Mouse (Mus musculus): ENCODE data around the gene Lama2. TPM values are rescaled to one million over a fixed set of nuclear protein-coding genes. Genes with fewer than 3 reads are reported as not detected.
"Not testable (repeated sequence)": the region's sequence is repeated elsewhere in the genome, so short reads cannot be mapped to it uniquely, and the experiment has no call there.

Lama2 gene
- polyA plus RNA-seq, 1 experiment: 7.6 TPM

GRCm38 (mm10) chr10:26975372-26975771 lies 644.2 kb downstream of the Lama2 start:
- Histone ChIP-seq H3K4me1 (ENCODE audit: control insufficient read depth, insufficient read depth, insufficient read length, low read length) (no peaks in the 10 kb centered on the region), H3K27ac (replicated peaks; ENCODE audit: low read depth, low read length) (no peak overlapping the region), H3K4me3 (ENCODE audit: insufficient read depth, low read depth, low read length) (no peak overlapping the region)

DNA sequence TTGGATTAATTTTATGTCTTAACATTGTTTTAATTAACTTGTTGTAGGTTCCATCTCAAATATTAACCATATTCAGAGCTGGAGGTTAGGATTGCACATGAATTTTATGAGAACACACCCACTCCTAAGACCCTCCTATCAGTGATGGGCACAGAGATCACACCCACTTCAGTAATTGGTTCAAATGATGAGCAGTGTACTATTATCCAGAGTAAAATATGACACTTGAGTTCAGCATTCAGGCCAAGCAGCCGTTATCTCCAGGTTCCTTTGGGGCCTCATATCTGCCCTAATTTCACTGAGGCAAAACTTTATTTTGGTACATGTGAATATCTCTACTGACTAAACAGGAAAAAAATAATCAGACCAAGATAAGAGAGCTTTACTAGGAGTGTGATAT lies 645.3 kb downstream of the Lama2 start:
- no peak overlapping the region for H3K27ac ChIP-seq (replicated peaks; ENCODE audit: low read depth, low read length)
- H3K4me3 ChIP-seq (ENCODE audit: insufficient read depth, low read depth, low read length): no peak overlapping the region
- H3K4me1 ChIP-seq (ENCODE audit: control insufficient read depth, insufficient read depth, insufficient read length, low read length): no peaks in the 10 kb centered on the region

GRCm38 (mm10) chr10:26973575-26973974 lies 646.0 kb downstream of the Lama2 start:
- H3K27ac ChIP-seq (replicated peaks; ENCODE audit: low read depth, low read length): no peak overlapping the region
- no peaks in the 10 kb centered on the region for H3K4me1 ChIP-seq (ENCODE audit: control insufficient read depth, insufficient read depth, insufficient read length, low read length)
- H3K4me3 ChIP-seq (ENCODE audit: insufficient read depth, low read depth, low read length): no peak overlapping the region

- H3K4me1 ChIP-seq (ENCODE audit: control insufficient read depth, insufficient read depth, insufficient read length, low read length): no peaks in the 10 kb centered on the region
- H3K4me3 ChIP-seq (ENCODE audit: insufficient read depth, low read depth, low read length): no peak overlapping the region
- no peak overlapping the region for H3K27ac ChIP-seq (replicated peaks; ENCODE audit: low read depth, low read length)
These were observed 661.0 kb downstream of the Lama2 start for GRCm38 (mm10) chr10:26958513-26958912.

- Histone ChIP-seq H3K4me3 (ENCODE audit: insufficient read depth, low read depth, low read length) (no peak overlapping the region), H3K27ac (replicated peaks; ENCODE audit: low read depth, low read length) (no peak overlapping the region), H3K4me1 (ENCODE audit: control insufficient read depth, insufficient read depth, insufficient read length, low read length) (no peaks in the 10 kb centered on the region)
These were observed 669.1 kb downstream of the Lama2 start for GRCm38 (mm10) chr10:26950448-26950847.

DNA sequence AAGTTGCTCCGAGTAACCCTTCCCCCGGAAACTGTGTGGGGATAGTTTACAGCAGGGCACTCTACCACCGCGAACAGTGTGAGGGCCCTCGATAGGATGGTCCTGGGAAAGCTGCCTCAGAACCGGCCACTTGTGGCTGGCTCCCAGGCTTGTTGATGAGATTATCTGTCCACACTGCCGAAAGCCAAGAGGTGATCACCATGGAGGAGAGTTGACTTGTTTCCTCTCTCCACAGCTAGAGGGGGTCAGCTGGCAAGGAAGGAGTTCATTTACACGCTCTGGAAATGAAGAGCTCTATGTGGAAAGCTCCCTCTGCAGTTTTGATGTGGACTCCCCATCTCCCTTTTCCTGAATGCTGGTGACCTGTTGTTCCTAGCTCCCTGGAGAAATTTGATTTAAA lies 669.9 kb downstream of the Lama2 start:
- no peak overlapping the region for H3K27ac ChIP-seq (replicated peaks; ENCODE audit: low read depth, low read length)
- no peaks in the 10 kb centered on the region for H3K4me1 ChIP-seq (ENCODE audit: control insufficient read depth, insufficient read depth, insufficient read length, low read length)
- no peak overlapping the region for H3K4me3 ChIP-seq (ENCODE audit: insufficient read depth, low read depth, low read length)

DNA sequence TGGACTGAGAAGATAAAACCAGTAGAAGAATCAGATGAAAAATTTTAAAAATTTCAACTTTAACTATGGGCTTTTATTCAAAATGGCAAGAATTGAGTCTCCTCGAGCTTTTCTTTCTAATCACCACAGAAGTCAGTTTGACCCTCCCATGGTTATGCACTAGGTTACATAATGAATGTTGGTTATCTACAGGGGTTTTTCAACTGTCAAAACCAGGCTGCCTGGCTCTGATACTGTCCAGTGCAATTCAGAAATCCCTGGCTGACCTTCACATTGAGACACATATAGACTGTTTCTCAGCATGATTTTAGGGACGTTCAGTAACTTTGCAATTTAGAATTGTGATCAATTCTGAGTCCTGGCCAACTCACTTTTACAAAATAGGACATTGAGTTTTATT lies 671.2 kb downstream of the Lama2 start:
- Histone ChIP-seq H3K4me1 (ENCODE audit: control insufficient read depth, insufficient read depth, insufficient read length, low read length) (no peaks in the 10 kb centered on the region), H3K27ac (replicated peaks; ENCODE audit: low read depth, low read length) (no peak overlapping the region), H3K4me3 (ENCODE audit: insufficient read depth, low read depth, low read length) (no peak overlapping the region)

DNA sequence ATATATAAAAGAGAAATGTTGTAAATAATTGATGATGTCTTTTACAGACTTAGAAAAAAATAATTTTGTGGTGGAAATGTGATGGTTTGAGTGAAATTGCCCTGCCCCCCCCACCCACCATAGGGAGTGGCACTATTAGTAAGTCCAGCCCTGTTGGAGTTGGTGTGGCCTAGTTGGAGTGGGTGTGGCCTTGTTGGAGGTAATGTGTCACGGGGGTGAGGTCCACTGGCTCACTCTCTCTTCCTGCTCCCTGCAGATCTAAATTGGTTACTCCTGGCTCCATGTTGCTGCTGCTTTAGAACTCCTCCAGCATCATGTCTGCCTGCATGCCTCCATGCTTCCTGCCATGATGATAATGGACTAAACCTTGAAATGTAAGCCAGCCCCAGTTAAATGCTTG lies 680.0 kb downstream of the Lama2 start:
- H3K4me1 ChIP-seq (ENCODE audit: control insufficient read depth, insufficient read depth, insufficient read length, low read length): no peaks in the 10 kb centered on the region
- no peak overlapping the region for H3K4me3 ChIP-seq (ENCODE audit: insufficient read depth, low read depth, low read length)
- H3K27ac ChIP-seq (replicated peaks; ENCODE audit: low read depth, low read length): no peak overlapping the region

- H3K4me1 ChIP-seq (ENCODE audit: control insufficient read depth, insufficient read depth, insufficient read length, low read length); H3K4me3 ChIP-seq (ENCODE audit: insufficient read depth, low read depth, low read length); H3K27ac ChIP-seq (replicated peaks; ENCODE audit: low read depth, low read length): not testable (repeated sequence)
These were observed 681.1 kb downstream of the Lama2 start for GRCm38 (mm10) chr10:26938464-26938863.

- H3K4me3 ChIP-seq (ENCODE audit: insufficient read depth, low read depth, low read length); H3K4me1 ChIP-seq (ENCODE audit: control insufficient read depth, insufficient read depth, insufficient read length, low read length); H3K27ac ChIP-seq (replicated peaks; ENCODE audit: low read depth, low read length): not testable (repeated sequence)
These were observed 683.5 kb downstream of the Lama2 start for GRCm38 (mm10) chr10:26936056-26936455.
